Mouse (Mus musculus): ENCODE results near the gene Celf1.

DNA sequence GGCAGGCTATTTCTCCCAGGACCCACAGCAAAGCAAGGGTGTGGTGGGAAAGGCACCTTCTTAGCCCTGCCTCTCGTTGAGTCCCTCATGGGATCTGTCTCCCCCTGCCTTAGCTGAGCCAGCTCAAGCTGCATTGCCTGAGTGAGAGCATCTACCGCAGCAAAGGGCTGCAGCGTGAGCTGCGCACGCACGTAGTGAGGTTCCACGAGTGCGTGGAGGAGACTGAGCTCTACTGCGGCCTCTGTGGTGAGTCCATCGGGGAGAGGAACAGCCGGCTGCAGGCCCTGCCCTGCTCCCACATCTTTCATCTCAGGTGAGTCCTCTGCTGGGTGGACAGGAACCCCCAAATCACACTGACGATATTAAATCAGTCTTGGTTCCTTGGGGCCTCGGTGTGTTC lies 104.5 kb downstream of the Celf1 start:
- no peak for TF ChIP-seq CTCF (IDR thresholded peaks at IDR 0.05; ENCODE audit: low read depth, low read length)
- no peak for TF ChIP-seq POLR2A (IDR thresholded peaks at IDR 0.05; ENCODE audit: borderline replicate concordance, low read depth, low read length)

Measured in bone marrow macrophage, adult 2 months (primary cell).